Mouse (Mus musculus): ENCODE measurements around the gene Ctse.

Gene Ctse

DNA sequence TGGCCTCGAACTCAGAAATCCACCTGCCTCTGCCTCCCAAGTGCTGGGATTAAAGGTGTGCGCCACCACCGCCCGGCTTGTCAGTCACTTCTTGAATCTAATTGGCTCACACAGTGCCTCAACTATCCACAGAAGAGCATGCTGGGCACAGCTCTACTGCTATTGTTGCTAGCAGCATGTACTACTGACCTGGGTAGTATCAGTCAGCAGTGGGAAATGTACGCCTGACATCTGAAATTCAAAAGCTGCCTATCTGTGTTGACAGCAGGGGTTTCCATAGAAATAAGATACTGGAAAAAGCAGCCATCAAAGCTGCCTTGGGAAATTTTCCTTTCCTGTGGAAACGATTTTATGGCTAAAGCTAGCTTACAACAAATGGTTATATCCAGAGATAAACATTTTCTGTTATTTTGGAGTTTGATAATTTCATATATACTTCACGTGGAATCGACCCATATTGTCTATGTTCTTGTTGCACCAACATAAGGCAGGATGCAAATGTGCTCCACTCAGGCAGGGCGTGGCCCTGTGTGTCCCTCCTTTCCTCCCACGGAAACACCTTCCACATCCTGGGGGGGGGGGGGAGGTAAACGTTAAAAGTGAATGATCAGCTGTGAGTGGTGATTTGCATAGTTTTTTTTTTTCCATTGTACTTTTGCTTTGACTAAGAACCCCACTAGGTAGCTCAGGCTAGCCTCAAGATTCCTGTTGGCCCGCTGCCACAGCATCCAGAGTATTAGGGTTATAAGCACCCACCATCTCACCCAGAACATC is 14.8 kb downstream of the Ctse start:
- no peak for DNase-seq (ENCODE audit: low spot score)

DNA sequence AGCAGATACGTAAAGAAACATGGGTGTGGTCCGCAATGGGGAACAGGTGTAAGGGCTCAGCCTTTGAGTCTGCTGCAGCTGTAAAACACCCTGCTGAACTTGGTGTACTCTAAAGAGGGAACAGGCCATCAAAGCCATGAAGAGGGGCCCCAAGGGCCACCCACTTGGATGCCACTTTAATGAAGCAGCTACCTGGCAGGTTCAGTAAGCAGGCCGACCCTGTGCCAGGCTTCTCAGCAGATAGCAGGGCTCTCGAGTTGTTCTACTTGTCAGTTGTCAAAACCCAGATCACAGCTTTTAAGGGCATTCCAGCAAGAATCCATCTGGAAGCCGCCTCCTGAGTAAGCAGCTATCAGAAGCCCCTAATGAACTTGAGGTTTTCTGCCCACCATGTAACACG is 17.5 kb downstream of the Ctse start:
- DNase-seq (ENCODE audit: low spot score) = no peak

DNA sequence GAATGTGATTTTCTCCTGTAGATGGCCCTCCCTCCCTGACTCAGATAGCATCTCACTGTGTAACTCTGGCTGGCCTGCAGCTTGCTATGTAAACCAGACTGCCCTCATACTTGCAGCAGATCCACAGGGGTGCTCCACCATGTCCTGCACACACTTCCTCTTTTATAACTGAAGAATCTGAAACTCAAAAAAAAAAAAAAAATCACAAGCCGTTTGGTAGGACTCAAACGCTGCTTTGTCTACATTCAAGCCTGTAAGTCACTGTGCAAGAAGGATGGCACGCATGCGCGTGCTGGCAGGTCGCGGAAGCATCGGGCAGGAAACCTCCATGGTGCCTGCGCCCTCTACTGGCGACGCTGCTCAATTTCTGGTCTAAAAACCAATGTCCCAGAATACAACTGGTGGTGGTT is 19.8 kb downstream of the Ctse start:
- DNase-seq (ENCODE audit: low spot score) = peak; percentile 89

DNA sequence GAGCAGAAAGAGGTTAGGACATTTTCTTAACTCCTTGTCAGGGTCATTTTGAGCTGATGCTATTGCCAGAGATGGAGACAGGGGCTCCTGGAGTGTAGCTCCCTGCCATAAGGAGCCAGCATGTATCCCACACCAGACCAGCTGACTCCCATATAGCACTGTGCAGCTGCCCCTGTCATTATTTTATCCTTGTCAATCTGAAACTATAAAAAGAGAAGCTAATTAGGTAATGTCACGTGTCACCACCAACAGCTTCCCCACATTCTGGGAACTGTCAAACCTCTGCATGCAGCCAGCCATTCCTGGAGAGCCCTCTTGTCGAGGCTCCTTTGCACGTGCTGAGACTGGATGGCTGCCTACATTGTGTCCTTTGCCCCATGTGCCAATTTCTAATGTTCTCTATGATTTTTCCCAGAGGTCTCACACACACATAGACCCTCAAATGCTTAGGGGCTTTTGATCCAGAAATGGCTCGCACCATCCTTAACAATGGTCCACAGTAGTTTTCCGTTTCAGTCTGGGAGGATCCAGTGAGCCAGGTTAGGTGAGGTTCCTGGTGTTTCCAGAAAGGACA is 21.5 kb downstream of the Ctse start:
- no peak for DNase-seq (ENCODE audit: low spot score)

DNA sequence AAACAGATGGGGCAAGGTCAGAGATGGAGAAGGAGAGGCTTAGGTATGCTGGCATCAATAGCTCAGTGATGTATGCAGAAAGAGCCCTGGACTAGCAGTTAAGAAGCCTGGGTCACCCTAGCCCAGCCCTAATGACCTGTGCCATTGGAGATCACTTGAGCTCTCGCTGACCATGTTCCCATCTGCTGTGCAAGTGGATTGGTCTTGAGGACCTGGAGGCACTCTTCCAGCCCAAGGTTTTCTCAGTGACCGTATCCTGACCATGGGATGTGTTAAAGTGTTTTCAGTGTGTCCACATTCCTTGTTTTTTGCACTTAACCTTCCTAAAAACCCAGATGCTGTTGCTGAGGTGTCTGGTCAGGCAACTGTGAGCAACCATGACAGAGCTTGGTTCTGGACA is 22.2 kb downstream of the Ctse start:
- DNase-seq (ENCODE audit: low spot score) = no peak

DNA sequence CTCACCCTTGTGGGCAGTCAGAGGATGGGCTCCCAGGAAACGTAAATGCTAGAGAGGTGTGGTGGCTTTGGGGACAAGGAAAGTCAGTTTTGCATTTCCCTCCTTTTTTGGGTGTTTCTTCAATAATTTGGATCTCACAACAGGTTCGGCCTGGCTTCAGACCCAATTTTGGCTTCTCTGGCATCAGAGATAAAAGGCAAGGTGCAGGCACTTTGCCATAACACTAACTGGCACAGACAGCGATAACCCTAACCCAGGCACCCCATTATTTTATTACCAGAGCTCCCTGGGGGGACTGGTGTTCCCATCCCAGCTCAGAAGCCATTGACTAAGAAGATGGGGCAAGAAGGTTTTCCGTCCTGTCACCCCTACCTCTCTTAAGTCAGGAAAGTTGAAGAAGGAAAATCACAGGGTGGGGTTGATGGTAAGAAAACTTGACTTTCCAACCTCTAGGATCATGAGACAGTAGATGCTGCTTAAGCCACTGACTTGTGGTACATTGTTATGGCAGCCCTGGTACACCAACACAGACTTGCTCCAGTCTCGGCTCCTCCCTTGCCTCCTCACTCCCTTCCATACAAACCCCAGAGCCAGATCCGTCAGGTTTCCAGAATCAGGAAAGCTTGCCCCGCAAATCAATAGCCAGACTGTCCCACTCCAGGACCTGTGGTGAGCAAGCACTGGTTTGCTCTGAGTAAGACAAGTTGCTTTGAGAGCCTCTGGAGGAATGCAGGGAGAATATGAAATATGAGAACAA is 22.8 kb downstream of the Ctse start:
- DNase-seq (ENCODE audit: low spot score) = no peak

DNA sequence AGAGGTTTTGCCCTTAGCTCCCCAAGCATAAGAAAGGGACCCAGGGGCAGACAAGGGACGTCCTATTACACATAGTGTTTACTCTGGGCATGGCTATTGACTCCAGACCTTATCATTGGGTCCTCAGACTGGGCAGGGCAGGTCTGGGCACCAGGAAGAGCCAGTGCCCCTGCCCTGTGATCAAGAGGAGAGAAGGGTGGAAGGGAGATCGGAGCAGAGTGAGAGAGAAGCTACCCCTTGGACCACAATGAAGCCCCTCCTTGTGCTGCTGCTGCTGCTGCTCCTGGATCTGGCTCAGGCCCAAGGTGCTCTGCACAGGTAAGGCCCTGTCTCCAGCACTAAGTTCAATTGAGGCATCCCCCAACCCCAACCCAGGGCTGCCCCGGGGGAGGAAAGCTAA is 23.6 kb downstream of the Ctse start:
- DNase-seq (ENCODE audit: low spot score) = no peak

DNA sequence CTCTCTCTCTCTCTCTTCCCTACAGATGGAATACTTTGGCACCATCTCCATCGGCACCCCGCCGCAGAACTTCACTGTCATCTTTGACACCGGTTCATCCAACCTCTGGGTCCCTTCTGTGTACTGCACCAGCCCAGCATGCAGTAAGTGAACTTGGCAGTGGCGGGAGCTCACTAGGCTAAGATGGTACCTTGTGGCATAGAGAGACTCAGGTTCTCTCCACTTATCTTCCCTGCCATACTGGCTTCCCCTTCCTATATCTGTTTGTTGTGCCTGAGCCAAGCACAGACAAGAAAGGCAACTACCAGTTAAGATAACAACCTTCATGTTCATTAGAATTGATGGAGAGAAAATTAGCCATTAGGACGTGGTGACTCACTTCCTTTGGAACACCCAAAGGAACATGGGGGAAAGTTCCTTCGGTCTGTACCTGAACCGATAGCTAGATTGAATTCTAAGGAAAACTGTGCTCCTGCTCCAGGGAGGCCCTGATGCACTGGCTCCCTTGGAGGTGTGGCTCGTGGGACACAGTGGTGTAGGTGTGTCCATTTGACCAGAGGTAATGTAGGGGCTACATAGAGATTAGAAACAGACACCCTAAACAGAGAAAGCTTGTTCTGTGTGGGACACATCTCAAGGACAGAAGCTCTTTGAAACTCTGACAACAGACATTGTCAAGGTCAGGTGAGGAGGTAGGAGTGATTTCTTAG is 25.3 kb downstream of the Ctse start:
- DNase-seq (ENCODE audit: low spot score) = no peak

DNA sequence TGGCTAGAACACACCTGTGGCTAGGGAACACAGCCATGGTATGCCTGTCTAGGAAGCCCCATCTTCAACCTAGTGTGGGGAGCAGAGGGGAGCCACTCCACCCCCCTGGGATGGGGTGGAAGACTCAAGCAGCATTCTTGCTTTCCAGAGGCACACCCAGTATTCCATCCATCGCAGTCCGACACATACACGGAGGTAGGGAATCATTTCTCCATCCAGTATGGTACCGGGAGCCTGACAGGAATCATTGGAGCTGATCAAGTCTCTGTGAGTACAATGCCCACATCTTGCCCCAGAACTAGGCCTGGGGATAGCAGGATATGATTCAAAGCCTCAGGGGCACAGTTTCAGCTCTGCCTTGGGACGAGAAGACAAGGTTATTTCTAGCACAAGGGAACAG is 26.0 kb downstream of the Ctse start:
- no peak for DNase-seq (ENCODE audit: low spot score)

DNA sequence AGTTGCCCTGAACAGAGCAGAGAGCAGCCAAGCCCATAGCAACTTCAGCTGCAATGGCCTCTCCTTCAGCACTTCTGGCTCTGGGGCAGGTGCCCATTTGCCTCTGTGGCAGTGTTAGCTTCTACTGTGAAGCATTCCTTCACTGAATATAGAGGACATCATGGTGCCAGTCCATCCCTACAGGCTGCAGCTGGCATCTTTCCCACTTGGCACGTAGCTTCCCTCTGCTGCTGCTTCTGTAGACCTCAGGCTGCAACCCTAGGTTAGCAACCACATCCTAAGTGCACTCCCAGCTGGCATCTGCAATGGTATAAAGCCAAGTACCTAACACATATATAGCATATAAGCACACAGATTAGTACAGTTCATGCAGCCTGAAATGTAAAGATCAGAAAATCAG is 27.8 kb downstream of the Ctse start:
- DNase-seq (ENCODE audit: low spot score) = no peak

DNA sequence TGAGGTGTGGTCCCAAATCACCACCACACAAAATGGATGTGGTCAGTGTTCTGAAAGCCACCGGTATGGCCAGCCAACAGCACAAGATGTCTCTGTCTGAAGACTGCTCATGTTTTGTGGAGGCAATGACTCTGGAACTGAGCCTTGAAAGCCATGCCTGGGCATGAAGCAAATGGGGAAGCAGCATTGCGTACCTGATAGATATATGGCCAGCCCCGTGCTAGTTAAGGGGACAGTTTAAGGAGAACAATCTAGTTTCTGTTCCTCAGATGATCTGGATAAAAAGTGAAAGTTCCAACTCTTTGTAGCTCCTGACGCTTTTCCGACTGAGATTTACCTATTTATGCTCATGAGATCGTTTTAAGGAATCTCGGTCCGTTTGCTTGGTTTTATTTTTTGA is 33.0 kb downstream of the Ctse start:
- DNase-seq (ENCODE audit: low spot score) = no peak

DNA sequence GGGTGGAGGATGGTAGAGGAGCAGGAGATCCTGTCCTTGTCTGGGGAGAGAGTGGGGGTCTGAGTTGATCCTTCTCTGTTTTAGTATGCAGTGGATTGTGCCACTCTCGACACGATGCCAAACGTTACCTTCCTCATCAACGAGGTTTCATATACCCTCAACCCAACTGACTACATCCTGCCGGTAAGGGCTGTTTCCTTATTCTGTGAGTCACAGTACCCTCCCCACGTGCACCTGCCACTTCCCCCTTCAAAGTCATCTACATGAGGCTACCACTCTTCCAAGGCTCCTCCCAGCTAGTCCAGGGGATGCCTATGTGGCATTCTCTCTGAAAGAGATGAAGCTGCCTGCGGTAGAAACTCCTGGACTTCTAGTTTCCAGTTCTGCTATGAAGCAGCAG is 34.3 kb downstream of the Ctse start:
- DNase-seq (ENCODE audit: low spot score) = no peak

DNA sequence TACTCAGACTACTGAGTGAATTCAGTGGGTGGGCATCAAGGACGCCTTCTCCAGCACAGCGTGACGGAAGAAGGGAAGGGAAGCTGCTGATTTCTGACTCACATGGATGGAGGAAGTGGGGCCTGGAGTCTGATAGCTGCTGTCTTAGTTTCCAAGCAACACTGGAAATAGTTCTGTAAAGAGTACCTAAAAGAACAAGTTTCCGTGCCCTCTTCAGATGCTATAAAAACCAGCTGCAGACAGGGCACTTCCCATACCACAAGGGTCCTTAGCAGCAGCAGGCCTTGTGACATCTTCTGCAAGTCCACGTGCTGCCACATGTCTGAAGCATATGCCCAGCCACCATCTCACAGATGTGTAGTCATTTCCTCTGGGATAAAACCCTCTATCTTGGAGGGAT is 41.5 kb downstream of the Ctse start:
- no peak for DNase-seq (ENCODE audit: low spot score)

DNA sequence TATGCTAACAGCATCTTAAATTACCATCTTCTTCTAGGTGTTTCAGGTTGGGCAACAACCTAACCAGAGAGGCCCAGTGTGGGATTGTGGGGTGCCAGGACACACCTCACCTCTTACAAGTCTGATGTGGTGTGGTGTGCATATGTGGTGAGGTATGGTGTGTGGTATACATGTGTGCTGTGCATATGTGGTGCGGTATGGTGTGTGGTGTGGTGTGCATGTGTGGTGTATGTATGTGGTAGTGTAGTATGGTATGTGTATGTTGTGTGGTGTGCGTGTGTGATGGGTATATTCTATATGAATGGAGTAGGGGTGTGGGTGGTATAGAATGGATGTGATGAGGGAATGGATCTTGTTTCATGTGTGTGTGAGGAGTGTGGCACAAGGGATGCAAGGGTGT is 49.6 kb downstream of the Ctse start:
- no peak for DNase-seq (ENCODE audit: low spot score)

DNA sequence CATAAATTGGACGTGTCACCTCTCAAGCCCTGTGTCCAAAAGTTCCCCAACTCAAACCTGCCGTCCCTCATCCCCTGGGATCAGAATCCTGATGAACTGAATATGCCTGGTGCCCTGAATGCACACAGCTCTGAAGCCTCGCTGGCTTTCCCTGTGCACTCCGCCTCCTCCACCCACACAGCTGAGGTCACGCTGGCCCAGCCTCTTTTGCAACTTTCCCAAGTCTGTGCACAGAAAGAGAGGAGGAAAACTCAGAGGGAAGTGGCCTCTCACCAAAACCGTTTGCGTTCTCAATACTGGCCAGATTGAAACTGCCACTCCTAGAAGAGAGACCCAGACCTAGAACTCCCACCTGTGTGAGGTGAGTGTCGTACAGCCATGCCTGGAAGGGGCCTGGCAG is 50.4 kb downstream of the Ctse start, which contains the start of gene Rab7b:
Gene Rab7b, plus strand, starts transcription at position 221 of the 400 bp plus-strand sequence.
- peak; percentile 62 for DNase-seq (ENCODE audit: low spot score)

DNA sequence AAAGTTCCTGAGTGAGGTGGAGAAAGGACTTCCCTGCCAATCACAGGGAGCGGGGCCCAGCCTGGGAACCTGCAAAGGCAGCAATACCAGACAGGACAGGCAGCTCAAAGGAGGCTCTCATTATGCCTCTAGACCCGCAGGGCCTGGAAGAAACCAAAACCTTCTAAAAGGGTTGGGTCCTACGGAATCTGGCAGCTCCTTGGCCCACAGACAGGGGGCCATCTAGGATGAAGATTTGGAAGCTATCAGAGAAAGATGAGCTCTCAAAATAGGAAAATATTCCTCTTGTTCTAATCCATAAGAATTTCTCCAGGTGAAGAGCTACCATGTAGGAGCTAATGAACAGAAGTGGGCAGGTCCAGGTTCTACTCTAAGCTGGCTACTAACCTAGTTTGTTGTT is 50.9 kb downstream of the Ctse start:
- DNase-seq (ENCODE audit: low spot score) = no peak

DNA sequence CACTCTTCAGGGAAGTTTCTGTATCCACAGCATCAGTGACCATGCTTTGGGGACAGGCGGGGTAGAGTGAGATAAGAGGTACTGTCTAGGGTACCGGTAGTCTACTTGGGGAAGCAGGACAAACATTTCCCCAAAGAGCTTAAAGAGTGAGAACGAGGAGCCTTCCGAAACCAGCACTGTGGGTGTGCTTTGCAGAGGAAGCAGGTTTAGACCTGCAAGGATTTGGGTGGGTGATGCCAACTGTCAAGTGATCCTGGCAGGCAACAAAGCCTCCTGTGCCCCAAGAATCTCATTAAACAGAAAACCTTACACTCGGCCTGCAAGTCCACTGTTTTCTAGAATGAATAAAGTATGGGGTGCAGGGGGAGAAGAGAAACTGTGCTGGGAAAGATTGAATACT is 51.8 kb downstream of the Ctse start:
- no peak for DNase-seq (ENCODE audit: low spot score)

DNA sequence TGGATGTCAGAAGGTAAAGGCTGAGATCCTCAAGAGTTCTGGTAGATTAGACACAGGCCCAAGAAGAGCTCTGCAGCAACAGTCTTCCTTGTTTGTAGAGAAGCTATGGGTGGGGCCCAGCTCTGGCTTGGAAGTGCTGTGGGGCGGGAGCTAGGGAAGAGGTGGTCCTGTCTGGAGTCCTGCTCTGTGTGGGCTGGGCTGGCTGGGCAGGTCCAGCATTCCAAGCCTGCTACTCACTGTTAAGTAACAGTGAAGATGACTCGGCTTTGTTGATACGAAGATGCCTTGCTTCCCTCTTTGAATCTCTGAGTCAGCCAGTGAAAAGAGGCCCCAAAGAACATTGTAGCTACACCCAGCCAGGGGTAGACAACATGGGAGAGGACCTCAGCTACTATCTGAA is 52.3 kb downstream of the Ctse start:
- DNase-seq (ENCODE audit: low spot score) = peak; percentile 66

DNA sequence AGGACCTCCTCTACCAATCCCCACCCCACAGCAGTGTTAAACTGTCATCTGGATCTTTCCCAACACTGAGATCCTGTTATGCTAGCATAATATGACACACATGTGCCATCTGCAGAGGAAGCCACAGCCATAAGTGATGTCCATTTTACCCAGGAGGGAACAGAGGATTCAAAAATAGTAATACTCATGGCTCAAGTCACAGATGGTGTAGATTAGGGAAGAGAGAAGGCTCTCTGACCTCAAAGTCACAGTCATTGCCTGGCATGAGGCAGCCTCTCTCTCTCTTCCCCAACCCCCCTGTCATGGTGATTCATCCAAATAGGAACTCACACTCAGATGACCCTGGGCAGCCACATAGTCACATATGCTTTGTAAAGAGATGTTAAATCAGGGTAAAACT is 53.2 kb downstream of the Ctse start:
- DNase-seq (ENCODE audit: low spot score) = no peak

DNA sequence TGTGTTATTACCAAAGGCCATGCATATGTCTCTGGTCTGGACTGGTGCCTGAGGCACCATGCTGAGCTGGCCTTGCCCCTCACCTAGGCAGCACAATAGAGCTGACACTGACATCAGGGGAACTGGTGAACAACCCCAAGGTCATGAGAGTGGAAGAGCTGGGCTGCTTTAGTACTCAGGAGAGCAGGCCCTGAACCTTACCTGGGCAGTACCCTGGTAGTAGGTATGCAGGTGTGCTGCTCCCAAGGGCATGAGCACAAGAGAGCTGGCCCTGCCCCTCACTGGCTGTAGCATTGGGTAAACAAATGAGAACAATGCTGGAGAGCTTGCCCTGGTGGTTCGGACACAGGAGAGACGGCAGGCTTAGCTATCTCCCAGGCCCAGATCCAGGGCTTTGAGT is 57.2 kb downstream of the Ctse start:
- DNase-seq (ENCODE audit: low spot score) = no peak

DNA sequence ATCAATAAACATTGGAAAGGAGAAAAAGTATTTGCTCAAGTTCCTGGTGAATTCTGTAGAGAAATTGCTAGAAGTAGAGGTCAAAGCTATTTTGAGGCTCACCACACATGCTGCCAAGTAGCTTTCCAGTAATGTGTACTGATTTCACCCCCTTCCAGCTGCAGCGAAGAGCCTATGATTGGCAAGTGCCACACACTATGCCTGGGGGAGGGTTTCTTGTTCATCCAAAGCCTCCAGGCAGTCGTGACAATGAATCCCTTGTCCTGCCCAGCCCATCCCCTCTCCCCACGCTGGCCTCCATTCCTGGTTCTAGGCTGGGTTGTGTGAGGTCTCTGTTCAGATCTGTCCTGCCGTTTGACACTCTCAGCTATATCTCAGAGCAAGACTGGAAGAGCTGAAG is 58.2 kb downstream of the Ctse start:
- DNase-seq (ENCODE audit: low spot score) = no peak

DNA sequence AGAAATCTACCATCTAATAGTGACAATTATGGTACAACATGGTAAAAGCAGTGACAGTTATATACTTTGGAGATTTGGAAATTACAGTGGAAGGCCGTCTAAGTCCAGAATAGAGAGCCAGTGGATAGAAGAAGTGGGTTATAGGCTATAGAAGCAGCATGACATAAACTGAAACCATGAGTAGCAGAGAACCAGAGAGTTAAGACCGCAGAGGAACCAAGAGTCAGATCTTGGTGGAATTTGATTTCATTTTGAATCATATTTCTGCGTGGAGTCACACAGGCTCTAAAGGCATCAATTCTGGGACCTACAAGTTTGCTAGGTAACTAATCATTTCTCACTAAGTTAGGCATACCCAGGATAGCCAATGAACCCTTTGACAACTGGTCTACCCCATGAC is 60.7 kb downstream of the Ctse start:
- no peak for DNase-seq (ENCODE audit: low spot score)

DNA sequence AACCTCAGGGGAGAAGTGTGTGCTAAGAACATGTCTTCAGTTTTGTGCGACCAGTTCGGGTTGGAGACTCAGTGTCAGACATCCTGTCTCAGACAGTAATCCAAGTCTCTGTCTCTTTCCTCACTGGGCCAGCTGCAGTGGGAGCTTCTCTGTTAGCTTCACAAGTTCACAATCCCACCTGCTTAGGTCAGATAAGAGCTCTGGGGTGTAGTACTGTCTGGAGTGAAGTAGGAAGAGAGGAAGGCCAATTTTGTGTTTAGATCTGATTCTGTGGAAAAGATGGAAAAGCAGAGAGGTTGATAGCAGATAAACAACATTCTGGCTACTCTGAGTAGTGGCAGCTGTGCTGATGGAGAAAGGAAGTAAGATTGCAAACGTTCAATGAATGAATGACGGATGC is 61.5 kb downstream of the Ctse start:
- no peak for DNase-seq (ENCODE audit: low spot score)

Measured in urinary bladder, postnatal 25 days (tissue).